Mouse (Mus musculus) G1E (cell line): Measurements from ENCODE around the gene Gpr26.

Source experiments
- CTCF ChIP-seq: IDR thresholded peaks from 2 replicates; pipeline ENCODE4 v1.5.1; 2012; ENCODE audit warnings: low read depth, low read length, inconsistent platforms, mixed read lengths
- POLR2AphosphoS5 ChIP-seq: IDR thresholded peaks from 2 replicates; pipeline ENCODE4 v1.6.1; 2012; ENCODE audit warnings: low read depth, low read length, inconsistent platforms; ENCODE audit not compliant: insufficient replicate concordance
- TAL1 ChIP-seq: conservative IDR thresholded peaks from 2 replicates; pipeline ENCODE4 v1.6.1; 2012; ENCODE audit warnings: low read depth, low read length, inconsistent platforms, mixed read lengths

DNA sequence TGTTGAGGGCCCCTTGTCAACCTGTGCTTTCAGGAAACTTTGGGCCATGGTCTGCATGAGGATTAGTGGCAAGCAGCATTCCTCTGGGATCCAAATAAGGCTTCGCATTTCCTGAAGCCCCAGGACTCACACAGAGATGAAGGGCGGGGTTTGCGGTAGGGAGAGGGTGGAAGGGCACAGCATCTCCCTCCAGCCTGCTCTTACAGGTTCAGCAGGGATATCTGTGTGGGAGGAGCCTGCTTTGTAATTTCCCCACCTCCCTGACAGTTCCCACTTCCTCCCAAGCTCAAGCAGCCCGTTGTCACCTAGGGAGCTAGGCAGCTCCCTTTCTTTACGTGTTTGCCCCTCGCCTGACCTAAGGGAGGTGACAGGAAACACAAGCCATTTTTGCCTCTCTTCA lies 22.8 kb downstream of the Gpr26 start:
- no peak for TF ChIP-seq CTCF
- no peak for TF ChIP-seq TAL1
- no peak for TF ChIP-seq POLR2AphosphoS5
